Mouse (Mus musculus): ENCODE results near the gene Col7a1. TPM values are rescaled to one million over a fixed set of nuclear protein-coding genes. Genes with fewer than 3 reads are reported as not detected.

The Col7a1 gene
- polyA plus RNA-seq (2012; ENCODE audit: low replicate concordance) = 1.0 and 1.1 TPM in 2 replicates

DNA sequence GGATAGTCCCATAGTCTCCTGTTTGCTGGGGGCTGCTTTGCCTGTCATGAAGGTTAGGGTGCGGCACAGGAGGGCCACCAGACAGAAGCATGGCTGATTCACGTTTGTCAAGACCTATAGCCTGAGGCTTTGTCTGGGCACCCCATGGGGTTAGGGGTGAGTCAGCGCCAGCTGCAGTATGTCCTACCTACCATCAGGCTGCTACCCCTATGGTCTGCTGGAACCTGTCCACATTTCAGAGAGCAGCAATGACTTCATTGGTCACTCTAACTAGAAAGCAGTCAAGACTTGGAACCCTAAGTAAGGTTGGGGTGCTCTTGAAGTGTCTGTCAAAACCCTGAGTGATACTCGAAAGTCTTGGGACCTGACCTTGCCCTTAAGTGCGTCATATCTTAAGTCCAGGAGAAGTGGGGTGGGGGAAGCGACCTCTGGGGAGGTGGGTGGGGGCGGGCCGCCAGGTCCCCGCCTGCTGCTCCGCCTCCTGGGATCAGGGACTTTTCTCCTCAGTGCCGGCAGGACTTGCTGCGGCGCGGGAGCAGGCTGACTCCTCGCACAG is at the start of gene Col7a1:
Col7a1 (plus strand) TSS at position 506 of the 556 bp plus-strand sequence.

DNA sequence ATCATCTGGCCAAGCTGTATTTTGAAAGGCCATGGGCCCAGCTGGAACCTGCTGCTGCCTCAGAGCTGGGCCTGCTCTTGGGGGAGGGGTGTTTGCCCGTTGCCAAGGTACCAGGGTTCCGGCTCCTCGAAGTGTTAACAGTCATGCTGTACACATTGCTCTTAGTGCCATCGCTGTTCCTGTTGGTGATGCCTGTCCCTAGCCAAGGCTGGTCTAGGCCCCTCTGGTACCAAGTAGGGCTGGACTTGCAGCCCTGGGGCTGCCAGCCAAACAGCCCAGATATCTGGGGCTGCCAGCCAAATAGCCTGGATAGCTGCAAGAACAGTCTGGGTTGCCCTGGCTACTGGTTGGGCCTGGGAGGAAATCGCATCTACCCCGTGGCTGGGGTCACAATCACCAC is 38.9 kb upstream of the Col7a1 start, which contains the start of gene Tmem89:
Tmem89 (plus strand) TSS at position 129 of the 400 bp plus-strand sequence.

GRCm38 (mm10) chr9:108936418-108937364 is 16.7 kb upstream of the Col7a1 start, which contains the start of gene Uqcrc1:
TSS of gene Uqcrc1 (plus strand) at chr9:108936633.

GRCm38 (mm10) chr9:108985710-108986109 is 32.3 kb downstream of the Col7a1 start, which contains the start of gene Ucn2:
TSS of gene Ucn2 (plus strand) at chr9:108986010.

DNA sequence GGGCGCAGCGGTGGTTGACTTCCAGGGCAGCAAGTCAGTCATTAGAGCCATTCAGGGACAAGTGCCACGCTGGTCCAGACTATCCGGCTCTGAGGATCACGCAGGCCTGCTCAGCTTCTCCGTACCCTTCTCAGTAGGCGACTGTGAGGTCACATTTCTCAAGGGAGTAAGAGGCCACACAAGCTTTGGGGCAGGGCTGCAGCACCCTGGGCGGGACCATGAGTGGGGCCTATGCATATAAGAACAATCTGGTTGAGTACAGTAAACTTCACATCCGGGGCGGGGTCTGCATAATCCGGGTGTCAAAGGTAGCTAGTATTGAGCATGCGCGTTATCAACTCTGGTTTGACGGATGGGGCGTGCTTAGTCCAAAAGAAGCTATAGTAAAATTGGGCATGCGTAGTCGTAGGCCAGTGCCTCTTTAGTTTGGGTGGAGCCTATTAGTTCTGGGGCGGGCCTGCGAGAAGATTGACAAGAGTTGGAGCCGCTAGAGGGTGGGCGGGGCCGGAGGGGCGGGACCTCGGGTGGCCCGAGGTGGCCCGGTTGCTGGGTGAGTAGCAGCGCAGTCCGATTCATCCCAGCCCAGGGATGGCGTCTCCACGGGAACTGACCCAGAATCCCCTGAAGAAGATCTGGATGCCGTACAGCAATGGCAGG is 38.2 kb downstream of the Col7a1 start, which contains the start of gene Pfkfb4:
Pfkfb4 (plus strand) TSS at position 351 of the 657 bp plus-strand sequence.

Other genes starting within 250 kb of the Col7a1 start
- gene Ip6k2, start 169.8 kb upstream of the Col7a1 start, polyA plus RNA-seq (2012; ENCODE audit: low replicate concordance) = 20.1 and 24.8 TPM in 2 replicates
- gene Nckipsd, start 145.2 kb upstream of the Col7a1 start, polyA plus RNA-seq (2012; ENCODE audit: low replicate concordance) = 7.7 and 13.2 TPM in 2 replicates
- gene Celsr3, start 127.3 kb upstream of the Col7a1 start, polyA plus RNA-seq (2012; ENCODE audit: low replicate concordance) = 0.09 and 0.69 TPM in 2 replicates
- 5.3 and 8.4 TPM in 2 replicates for gene Slc26a6, start 100.3 kb upstream of the Col7a1 start, polyA plus RNA-seq (2012; ENCODE audit: low replicate concordance)
- gene Tmem89, start 39.0 kb upstream of the Col7a1 start, polyA plus RNA-seq (2012; ENCODE audit: low replicate concordance) = not detected in 2 replicates
- gene Uqcrc1, start 17.0 kb upstream of the Col7a1 start, polyA plus RNA-seq (2012; ENCODE audit: low replicate concordance) = 422 and 705 TPM in 2 replicates
- gene Ucn2, start 32.4 kb downstream of the Col7a1 start, polyA plus RNA-seq (2012; ENCODE audit: low replicate concordance) = not detected in 2 replicates
- 1.0 and 2.1 TPM in 2 replicates for gene Pfkfb4, start 38.2 kb downstream of the Col7a1 start, polyA plus RNA-seq (2012; ENCODE audit: low replicate concordance)
- gene Shisa5, start 85.0 kb downstream of the Col7a1 start, polyA plus RNA-seq (2012; ENCODE audit: low replicate concordance) = 2,043 and 2,626 TPM in 2 replicates
- 14.6 and 37.0 TPM in 2 replicates for gene Trex1, start 106.1 kb downstream of the Col7a1 start, polyA plus RNA-seq (2012; ENCODE audit: low replicate concordance)
- 6.7 and 7.7 TPM in 2 replicates for gene Atrip, start 120.5 kb downstream of the Col7a1 start, polyA plus RNA-seq (2012; ENCODE audit: low replicate concordance)
- 3.2 and 8.2 TPM in 2 replicates for gene Ccdc51, start 128.9 kb downstream of the Col7a1 start, polyA plus RNA-seq (2012; ENCODE audit: low replicate concordance)
- 89.1 and 139 TPM in 2 replicates for gene Tma7, start 129.0 kb downstream of the Col7a1 start, polyA plus RNA-seq (2012; ENCODE audit: low replicate concordance)
- 0.17 and 0.63 TPM in 2 replicates for gene Plxnb1, start 141.8 kb downstream of the Col7a1 start, polyA plus RNA-seq (2012; ENCODE audit: low replicate concordance)
- not detected in 2 replicates for gene Fbxw21, start 208.5 kb downstream of the Col7a1 start, polyA plus RNA-seq (2012; ENCODE audit: low replicate concordance)
- not detected in 2 replicates for gene Fbxw13, start 242.4 kb downstream of the Col7a1 start, polyA plus RNA-seq (2012; ENCODE audit: low replicate concordance)